Mouse (Mus musculus) CH12.LX (cell line): ENCODE data around the gene Bak1. TPM values are rescaled to one million over a fixed set of nuclear protein-coding genes. Genes with fewer than 3 reads are reported as not detected.
A peak's percentile ranks its signal among the peaks of the same experiment; 100 is the strongest.

Experiments
- DNase-seq: peaks from one replicate; pipeline ENCODE4 v3.0.0-alpha.2; 2013; ENCODE audit errors: extremely low read depth
- H3K27ac ChIP-seq: 2 replicates; pipeline ENCODE4 v1.5.1; 2012; ENCODE audit warnings: low read depth, mild to moderate bottlenecking, control low read depth, moderate library complexity; ENCODE audit not compliant: insufficient read depth
- H3K27me3 ChIP-seq: replicated peaks from 2 replicates; pipeline ENCODE3; 2012; ENCODE audit warnings: inconsistent platforms
- H3K36me3 ChIP-seq, 2 experiments: replicated peaks in 1 of 2; 2 replicates each; pipeline versions ENCODE3 to v1.6.1; 2012; ENCODE audit warnings: inconsistent platforms in 1 of 2, low read length in 1 of 2, mild to moderate bottlenecking in 1 of 2, mixed read lengths in 1 of 2, moderate library complexity in 1 of 2; ENCODE audit not compliant: control insufficient read depth in 1 of 2, insufficient read depth in 1 of 2
- H3K4me1 ChIP-seq, 2 experiments: 2 replicates each; pipeline ENCODE4 v1.6.1; 2012; ENCODE audit warnings: inconsistent platforms in 1 of 2, moderate library complexity in 1 of 2; ENCODE audit not compliant: insufficient read depth in 2 of 2, control insufficient read depth in 1 of 2
- H3K4me2 ChIP-seq: 2 replicates; pipeline ENCODE4 v1.6.1; 2012; ENCODE audit warnings: low read depth, mild to moderate bottlenecking, control low read depth; ENCODE audit not compliant: poor library complexity, insufficient read depth, severe bottlenecking
- H3K4me3 ChIP-seq, 3 experiments: fragments of 150-350 bp in 1 of 3; sonication (generic) in 1 of 3; replicated peaks in 1 of 3; 2 replicates each; pipeline versions ENCODE3 to v1.5.1; 2011 to 2012; ENCODE audit warnings: low read depth in 2 of 3, low read length in 2 of 3, mild to moderate bottlenecking in 2 of 3, moderate library complexity in 2 of 3, control low read depth in 1 of 3, improper control_type of control experiment in 1 of 3, inconsistent platforms in 1 of 3, mixed read lengths in 1 of 3; ENCODE audit not compliant: poor library complexity in 1 of 3
- H3K79me2 ChIP-seq: replicated peaks from 2 replicates; pipeline ENCODE4 v1.6.1; 2012; ENCODE audit warnings: mild to moderate bottlenecking, moderate library complexity; ENCODE audit not compliant: control insufficient read depth, poor library complexity, insufficient read depth, severe bottlenecking; ENCODE audit errors: extremely low read depth
- H3K9ac ChIP-seq: 2 replicates; pipeline ENCODE4 v1.6.1; 2012; ENCODE audit warnings: low read depth, mild to moderate bottlenecking, control low read depth, moderate library complexity; ENCODE audit not compliant: insufficient read depth
- H3K9me3 ChIP-seq: replicated peaks from 2 replicates; pipeline ENCODE3; 2012; ENCODE audit warnings: low read length, inconsistent platforms, mixed read lengths
- BHLHE40 ChIP-seq: IDR thresholded peaks from 2 replicates; pipeline ENCODE4 v1.6.1; 2011; ENCODE audit warnings: mild to moderate bottlenecking, low read depth, low read length, improper control_type of control experiment
- CHD1 ChIP-seq: IDR thresholded peaks from 2 replicates; pipeline ENCODE4 v1.6.1; 2012; ENCODE audit warnings: low read depth, low read length, improper control_type of control experiment, inconsistent platforms
- E2F4 ChIP-seq: IDR thresholded peaks from 2 replicates; pipeline ENCODE4 v1.6.1; 2011; ENCODE audit warnings: low read depth, low read length, improper control_type of control experiment; ENCODE audit not compliant: insufficient replicate concordance
- EP300 ChIP-seq: IDR thresholded peaks from 2 replicates; pipeline ENCODE4 v1.6.1; 2011; ENCODE audit warnings: low read length, improper control_type of control experiment
- HCFC1 ChIP-seq: IDR thresholded peaks from 2 replicates; pipeline ENCODE4 v1.6.1; 2012; ENCODE audit warnings: low read depth, mild to moderate bottlenecking, inconsistent platforms, low read length, improper control_type of control experiment
- MAX ChIP-seq: IDR thresholded peaks from 2 replicates; pipeline ENCODE4 v1.6.1; 2011; ENCODE audit warnings: low read length, improper control_type of control experiment
- MXI1 ChIP-seq: IDR thresholded peaks from 2 replicates; pipeline ENCODE4 v1.6.1; 2011; ENCODE audit warnings: mild to moderate bottlenecking, low read depth, low read length, improper control_type of control experiment
- MYC ChIP-seq: IDR thresholded peaks from 2 replicates; pipeline ENCODE4 v1.6.1; 2011; ENCODE audit warnings: low read depth, mild to moderate bottlenecking, improper control_type of control experiment, low read length
- NELFE ChIP-seq: IDR thresholded peaks from 2 replicates; pipeline ENCODE4 v1.6.1; 2011; ENCODE audit warnings: low read depth, low read length, improper control_type of control experiment
- POLR2A ChIP-seq: IDR thresholded peaks from 2 replicates; pipeline ENCODE4 v1.6.1; 2011; ENCODE audit warnings: low read depth, mild to moderate bottlenecking, improper control_type of control experiment, low read length
- RCOR1 ChIP-seq: conservative IDR thresholded peaks from 2 replicates; pipeline ENCODE4 v1.6.1; 2012; ENCODE audit warnings: low read depth, mild to moderate bottlenecking, inconsistent platforms, low read length, improper control_type of control experiment
- TBP ChIP-seq: conservative IDR thresholded peaks from 2 replicates; pipeline ENCODE4 v1.6.1; 2011; ENCODE audit warnings: low read depth, low read length, improper control_type of control experiment
- USF2 ChIP-seq: conservative IDR thresholded peaks from 2 replicates; pipeline ENCODE4 v1.6.1; 2011; ENCODE audit warnings: low read depth, low read length, improper control_type of control experiment
- ZMIZ1 ChIP-seq: IDR thresholded peaks from 2 replicates; pipeline ENCODE4 v1.6.1; 2012; ENCODE audit warnings: low read depth, mild to moderate bottlenecking, inconsistent platforms, low read length, improper control_type of control experiment
- dilution Hi-C: fragments of 300-500 bp; cut with MboI; formaldehyde crosslinking; loops from 2 replicates; pipeline ENCODE4 v1.14.3; 2020; ENCODE audit warnings: low sequenced_read_pairs; ENCODE audit not compliant: extremely low pct_unique_long_range_greater_than_20kb, extremely low pct_ligation_motif_present
- in situ Hi-C: fragments of 300-500 bp; cut with MboI; formaldehyde crosslinking; loops from 3 replicates; pipeline ENCODE4 v1.14.3; 2019; ENCODE audit warnings: low sequenced_read_pairs, low pct_ligation_motif_present, low pct_unique_long_range_greater_than_20kb, mixed read lengths
- polyA plus RNA-seq: library from polyadenylated mRNA; unstranded; fragments of >175 nt; gene quantifications from 2 replicates; pipeline ENCODE4 v1.2.1, GENCODE M21; 2012; ENCODE audit warnings: low read depth; ENCODE audit not compliant: insufficient read length
- total RNA-seq, 2 experiments: library from RNA; depleted of rRNA; stranded (reverse); fragments of 300-350 nt in 1 of 2; fragments of >200 nt in 1 of 2; gene quantifications; 2 replicates each; pipeline ENCODE4 v1.2.3; 2012 to 2014

Bak1 gene
- total and polyA plus RNA-seq, 3 experiments = 57.3 to 140 (median 61.8) TPM

DNA sequence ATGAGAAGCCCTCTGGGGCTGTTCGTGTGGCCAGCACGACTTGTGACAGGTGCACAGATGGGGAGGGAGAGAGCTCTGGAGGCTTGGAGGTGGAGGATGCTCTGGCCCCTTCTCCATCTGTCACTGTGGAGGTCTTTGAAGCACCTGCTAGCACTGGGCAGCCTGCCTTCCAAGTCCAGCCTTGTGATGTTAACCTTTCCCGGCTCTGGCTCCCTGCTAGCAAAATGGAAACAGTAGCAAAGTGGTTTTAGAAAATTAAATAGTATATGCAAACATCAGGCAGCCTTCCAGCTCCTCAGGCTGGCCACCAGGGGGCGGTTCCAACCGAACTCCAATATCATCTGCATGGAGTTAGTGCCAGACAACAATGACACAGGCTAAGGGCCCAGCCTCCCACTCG lies 42.8 kb upstream of the Bak1 start (continued):
- TF ChIP-seq MAX (no peak), NELFE (0 out of 2 replicates have a peak, but pooled peaks have one; percentile 29), BHLHE40 (0 out of 2 replicates have a peak, but pooled peaks have one; percentile 12), E2F4 (no peak)

GRCm38 (mm10) chr17:27070913-27071312 lies 42.1 kb upstream of the Bak1 start:
- TF ChIP-seq CHD1 (no peak), HCFC1 (no peak), POLR2A (no peak), USF2 (no peak), TBP (no peak), RCOR1 (no peak), MXI1 (no peak), EP300 (no peak)
- Histone ChIP-seq H3K9me3 (no peaks in the 10 kb centered on the region), H3K27me3 (no peaks in the 10 kb centered on the region), H3K4me2 (no peak overlapping the region), H3K4me1 (peaks cover 15 to 51% of the 10 kb centered on the region in 2 experiments), H3K4me3 (no peak overlapping the region), H3K27ac (no peak overlapping the region), H3K36me3 (peaks cover 3 to 28% of the 10 kb centered on the region in 2 experiments), H3K79me2 (no peaks in the 10 kb centered on the region), H3K9ac (no peak overlapping the region)
- dilution Hi-C loops (no loop called here), in situ Hi-C loops (no loop called here)
- no peak for DNase-seq

GRCm38 (mm10) chr17:27069071-27069470 lies 40.3 kb upstream of the Bak1 start:
- dilution Hi-C loops (no loop called here), in situ Hi-C loops (no loop called here)
- Histone ChIP-seq H3K4me2 (no peak overlapping the region), H3K36me3 (peaks cover 0 to 15% of the 10 kb centered on the region in 2 experiments), H3K79me2 (no peaks in the 10 kb centered on the region), H3K4me1 (peaks cover 26 to 51% of the 10 kb centered on the region in 2 experiments), H3K9ac (no peak overlapping the region), H3K27ac (no peak overlapping the region), H3K4me3 (no peak overlapping the region), H3K9me3 (no peaks in the 10 kb centered on the region), H3K27me3 (no peaks in the 10 kb centered on the region)
- no peak for TF ChIP-seq ZMIZ1
- DNase-seq = no peak

GRCm38 (mm10) chr17:27066065-27066464 lies 37.3 kb upstream of the Bak1 start:
- H3K9me3 ChIP-seq = peaks cover 2% of the 10 kb centered on the region
- peaks cover 36 to 62% of the 10 kb centered on the region in 2 experiments for H3K4me1 ChIP-seq
- no peak for DNase-seq
- H3K36me3 ChIP-seq = peaks cover 0 to 4% of the 10 kb centered on the region in 2 experiments
- in situ Hi-C loops = no loop called here
- H3K4me3 ChIP-seq = no peak overlapping the region
- no peak for TF ChIP-seq MYC
- TF ChIP-seq BHLHE40 = peak; percentile 37; the same call in 1 of the 2 replicates
- no peak overlapping the region for H3K27ac ChIP-seq
- no peaks in the 10 kb centered on the region for H3K79me2 ChIP-seq
- dilution Hi-C loops = no loop called here
- H3K4me2 ChIP-seq = no peak overlapping the region
- no peaks in the 10 kb centered on the region for H3K27me3 ChIP-seq
- H3K9ac ChIP-seq = no peak overlapping the region
